Mouse (Mus musculus) gastrocnemius, adult 18-20 months (tissue): ENCODE measurements around the gene Tmem52b. TPM values are rescaled to one million over a fixed set of nuclear protein-coding genes. Genes with fewer than 3 reads are reported as not detected.
A peak's percentile ranks its signal among the peaks of the same experiment; 100 is the strongest.
"Not testable (repeated sequence)": the region's sequence is repeated elsewhere in the genome, so short reads cannot be mapped to it uniquely, and the experiment has no call there.

ENCODE experiments used
- DNase-seq: peaks from one replicate; pipeline ENCODE4 v3.0.0; 2021; ENCODE audit warnings: low spot score
- long read RNA-seq, 2 experiments: library from polyadenylated mRNA; stranded (forward); transcript quantifications; one replicate each; pipeline ENCODE4 v2.0.0; 2021
- total RNA-seq, 2 experiments: library from RNA; stranded (reverse); gene quantifications; 2 replicates each; pipeline ENCODE4 v1.2.3; 2021

Tmem52b gene
- total RNA-seq: not detected
- long read RNA-seq, experiment 1: 0 reads
- long read RNA-seq, experiment 2: 0 reads

- DNase-seq: no peak
Observed at GRCm38 (mm10) chr6:129512367-129512766, at the start of gene Tmem52b. Tmem52b (plus strand) TSS chr6:129512555.

DNA sequence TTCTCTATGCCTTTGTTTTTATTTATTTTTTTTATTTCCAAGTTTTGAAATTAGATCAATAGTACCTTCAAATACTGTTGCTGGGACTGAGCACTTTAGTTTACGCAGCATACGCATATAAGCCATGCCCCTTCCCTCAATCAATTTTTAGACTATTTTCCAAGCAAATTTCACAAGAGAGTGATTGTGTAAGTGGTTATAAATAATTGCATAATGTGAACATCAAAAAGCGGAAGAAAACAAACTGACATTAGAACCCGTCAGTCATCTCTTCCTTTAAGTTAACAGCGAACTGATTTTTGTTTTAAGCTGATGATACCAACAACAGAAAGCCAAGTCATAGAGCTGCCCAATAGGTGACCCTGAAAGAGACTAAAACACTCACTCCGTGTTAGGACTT lies 41.0 kb upstream of the Tmem52b start:
- no peak for DNase-seq

DNA sequence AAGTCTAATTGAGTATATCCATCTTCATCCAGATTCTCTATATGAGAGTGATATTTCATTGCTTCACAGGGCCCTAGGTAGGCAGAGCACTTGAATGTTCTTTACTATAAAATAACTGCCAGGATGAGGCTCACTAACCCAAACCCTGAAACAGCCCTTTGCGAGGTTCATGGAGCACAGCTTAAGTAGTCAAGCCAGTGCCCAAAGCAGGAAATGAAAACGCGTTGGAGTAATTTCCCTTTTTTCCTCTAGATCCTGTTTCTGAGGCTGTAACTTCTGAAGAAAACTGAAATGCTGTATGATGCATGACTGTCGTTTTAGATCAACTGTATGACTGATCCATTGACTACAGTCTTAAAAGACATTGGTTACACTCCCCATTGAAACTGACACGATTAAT lies 39.7 kb upstream of the Tmem52b start:
- DNase-seq: no peak

DNA sequence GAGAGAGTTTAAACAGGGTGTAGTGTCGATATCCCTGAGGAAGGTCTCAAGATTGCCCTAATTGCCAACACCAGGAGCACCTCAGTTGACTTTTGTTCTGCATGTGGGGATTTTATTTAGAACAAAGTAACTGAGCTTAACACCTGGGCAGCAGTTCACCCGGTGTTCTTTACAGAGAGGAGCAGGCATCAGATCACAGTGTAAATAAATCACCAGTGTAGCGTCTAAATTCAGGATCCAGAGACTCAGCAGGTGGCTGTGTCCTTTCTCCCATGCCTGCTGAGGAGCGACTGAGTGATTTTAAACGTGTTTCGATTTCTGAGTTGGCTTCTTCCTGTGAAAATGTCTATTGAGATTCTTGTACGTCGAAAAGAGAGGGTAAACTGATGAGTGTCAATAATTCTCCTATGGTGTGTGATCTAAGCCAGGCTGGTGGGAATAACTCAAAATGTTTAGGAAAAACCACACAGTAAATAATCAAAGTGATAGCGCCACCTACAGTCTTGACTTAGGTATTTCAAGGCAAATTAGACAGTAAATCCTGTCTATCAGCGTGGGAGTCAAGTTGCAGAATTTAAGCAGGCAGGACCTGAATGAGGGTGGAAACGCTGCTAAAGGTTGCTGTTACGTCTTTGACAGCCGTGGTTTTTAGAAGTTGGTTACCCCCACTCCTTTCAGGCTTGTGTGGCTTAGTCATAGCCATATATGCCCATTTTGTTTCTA lies 35.8 kb upstream of the Tmem52b start:
- peak; percentile 47 for DNase-seq

GRCm38 (mm10) chr6:129480089-129480958 lies 32.0 kb upstream of the Tmem52b start:
- no peak for DNase-seq

GRCm38 (mm10) chr6:129494924-129495323 lies 17.4 kb upstream of the Tmem52b start:
- DNase-seq: no peak

GRCm38 (mm10) chr6:129497345-129498218 lies 14.8 kb upstream of the Tmem52b start:
- no peak for DNase-seq

DNA sequence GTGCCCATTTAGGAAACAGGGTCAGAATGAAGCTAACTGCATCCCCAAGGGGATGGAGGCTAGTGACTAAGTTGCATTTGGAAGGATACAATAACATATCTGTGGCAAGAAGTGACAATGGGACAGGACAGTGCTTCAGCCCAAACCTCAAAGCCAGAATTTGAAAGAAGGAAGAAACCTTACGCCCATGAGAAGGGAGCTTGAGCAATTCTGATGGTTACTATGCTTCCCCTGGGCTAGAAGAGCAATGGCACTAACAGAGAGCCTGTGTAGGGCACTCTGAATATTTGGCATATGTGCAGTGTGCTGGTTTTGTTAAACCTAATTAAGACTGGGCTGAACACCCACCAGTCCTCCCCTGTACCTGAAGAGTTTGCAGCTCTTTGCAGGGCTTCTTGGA lies 12.8 kb upstream of the Tmem52b start:
- DNase-seq: not testable (repeated sequence)

GRCm38 (mm10) chr6:129503471-129503870 lies 8.9 kb upstream of the Tmem52b start:
- DNase-seq: no peak

- DNase-seq: no peak
Observed at GRCm38 (mm10) chr6:129507024-129507423, 5.3 kb upstream of the Tmem52b start, which contains the start of gene Olr1. Olr1 (minus strand) TSS chr6:129507165.

- no peak for DNase-seq
Observed at GRCm38 (mm10) chr6:129510120-129510911, 2.0 kb upstream of the Tmem52b start.

GRCm38 (mm10) chr6:129512868-129513267 lies 513 bp downstream of the Tmem52b start:
- DNase-seq: no peak

DNA sequence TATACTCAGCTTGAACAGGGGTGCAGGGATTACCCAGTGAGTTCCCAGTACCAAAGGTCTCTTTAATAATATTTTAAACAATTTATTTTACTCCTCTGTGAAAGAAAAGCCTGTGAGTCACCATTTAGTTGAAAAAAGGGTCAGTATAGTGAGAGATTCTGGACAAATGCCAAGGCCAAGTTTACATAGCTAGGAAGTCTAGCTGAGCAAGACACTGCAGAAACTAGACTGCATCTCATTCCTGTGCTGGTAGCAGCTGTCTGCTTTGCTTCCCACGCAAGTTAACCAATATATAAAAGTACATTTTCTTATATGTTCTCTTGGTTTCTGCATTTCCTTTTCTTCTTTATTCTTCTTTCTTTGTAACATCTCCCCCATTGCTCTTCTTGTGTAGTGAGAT lies 1.1 kb downstream of the Tmem52b start:
- DNase-seq: no peak

DNA sequence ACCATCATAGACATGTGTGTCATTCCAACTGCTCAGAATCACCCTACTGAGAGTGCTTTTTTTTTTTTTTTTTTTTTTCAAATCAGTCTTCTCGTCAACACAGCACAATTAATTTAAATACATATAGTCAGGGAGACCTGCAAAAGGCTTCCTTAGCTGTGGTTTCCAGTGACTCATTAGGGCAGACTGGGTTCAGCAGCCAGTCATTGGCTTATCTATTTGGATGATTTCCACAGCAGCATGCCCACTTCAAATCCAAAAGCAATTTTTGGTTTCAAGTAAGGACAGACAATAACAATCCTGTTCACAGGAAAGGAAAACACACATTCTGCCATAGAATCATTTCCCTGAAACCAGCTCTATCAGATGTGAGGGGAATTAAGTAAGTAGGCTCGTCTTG lies 2.0 kb downstream of the Tmem52b start:
- no peak for DNase-seq

DNA sequence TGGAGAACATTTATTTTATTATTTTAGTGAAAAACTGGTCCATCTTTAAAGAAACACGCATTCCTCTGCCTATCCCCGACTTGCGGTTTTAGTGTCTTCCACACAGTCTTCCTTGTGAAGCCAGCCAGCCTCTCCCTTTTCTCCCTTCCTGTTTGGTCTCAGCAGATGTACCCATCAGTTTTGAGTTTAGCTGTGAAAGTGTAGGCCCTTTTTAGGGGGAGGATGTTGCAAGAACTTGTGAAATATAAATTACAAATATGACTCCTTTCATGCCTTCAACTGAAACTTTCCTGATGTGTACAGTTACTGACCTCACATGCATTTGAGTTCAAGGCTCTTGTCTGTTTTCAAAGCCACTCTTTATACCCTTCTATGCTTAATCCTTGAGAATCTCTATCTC lies 2.7 kb downstream of the Tmem52b start:
- no peak for DNase-seq

- no peak for DNase-seq
Observed at GRCm38 (mm10) chr6:129516388-129516787, 4.0 kb downstream of the Tmem52b start.

- DNase-seq: peak; percentile 28
Observed at GRCm38 (mm10) chr6:129517752-129518408, 5.5 kb downstream of the Tmem52b start.

- no peak for DNase-seq
Observed at GRCm38 (mm10) chr6:129526069-129526468, 13.7 kb downstream of the Tmem52b start.

- DNase-seq: no peak
Observed at GRCm38 (mm10) chr6:129527416-129527815, 15.1 kb downstream of the Tmem52b start.

DNA sequence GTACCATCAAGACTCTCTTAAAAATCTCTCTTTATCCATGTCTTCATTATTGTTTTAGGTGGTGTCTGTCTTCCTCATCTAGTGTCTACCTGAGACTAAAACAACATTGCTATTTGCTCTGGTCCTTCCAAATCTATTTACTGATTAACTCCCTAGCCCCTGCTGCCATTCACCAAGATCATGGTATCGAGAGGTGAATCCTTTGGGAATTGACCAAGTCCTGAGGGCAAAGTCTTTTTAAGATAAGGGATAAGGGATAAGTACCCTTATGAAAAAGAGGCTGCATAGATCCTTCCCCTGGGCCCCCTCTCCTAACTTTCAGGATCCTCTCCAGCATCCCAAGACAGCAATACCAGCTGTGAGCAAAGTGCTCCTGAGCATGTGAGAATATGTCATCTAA lies 17.2 kb downstream of the Tmem52b start:
- DNase-seq: no peak
